Mouse (Mus musculus) brown adipose tissue, adult 24 weeks (tissue): ENCODE measurements around the gene Myrip. TPM values are rescaled to one million over a fixed set of nuclear protein-coding genes. Genes with fewer than 3 reads are reported as not detected.
"Not testable (repeated sequence)": the region's sequence is repeated elsewhere in the genome, so short reads cannot be mapped to it uniquely, and the experiment has no call there.

Source experiments
- H3K27ac ChIP-seq: fragments of 200-500 bp; replicated peaks from 2 replicates; pipeline ENCODE4 v1.5.1; 2012; ENCODE audit warnings: low read depth, mild to moderate bottlenecking, low read length
- H3K4me1 ChIP-seq: fragments of 200-500 bp; 2 replicates; pipeline ENCODE4 v1.6.1; 2012; ENCODE audit warnings: low read length, mixed read lengths; ENCODE audit not compliant: control insufficient read depth, insufficient read depth, insufficient read length
- H3K4me3 ChIP-seq: fragments of 200-500 bp; 2 replicates; pipeline ENCODE4 v1.5.1; 2012; ENCODE audit warnings: low read depth, mild to moderate bottlenecking, low read length, moderate library complexity; ENCODE audit not compliant: insufficient read depth
- polyA plus RNA-seq: library from polyadenylated mRNA; stranded (reverse); fragments of >200 nt; gene quantifications from 2 replicates; pipeline ENCODE4 v1.2.4, GENCODE M21; 2012; ENCODE audit not compliant: missing spikeins, insufficient read depth, insufficient read length

Myrip gene
- polyA plus RNA-seq, 1 experiment, result 1.1 TPM

DNA sequence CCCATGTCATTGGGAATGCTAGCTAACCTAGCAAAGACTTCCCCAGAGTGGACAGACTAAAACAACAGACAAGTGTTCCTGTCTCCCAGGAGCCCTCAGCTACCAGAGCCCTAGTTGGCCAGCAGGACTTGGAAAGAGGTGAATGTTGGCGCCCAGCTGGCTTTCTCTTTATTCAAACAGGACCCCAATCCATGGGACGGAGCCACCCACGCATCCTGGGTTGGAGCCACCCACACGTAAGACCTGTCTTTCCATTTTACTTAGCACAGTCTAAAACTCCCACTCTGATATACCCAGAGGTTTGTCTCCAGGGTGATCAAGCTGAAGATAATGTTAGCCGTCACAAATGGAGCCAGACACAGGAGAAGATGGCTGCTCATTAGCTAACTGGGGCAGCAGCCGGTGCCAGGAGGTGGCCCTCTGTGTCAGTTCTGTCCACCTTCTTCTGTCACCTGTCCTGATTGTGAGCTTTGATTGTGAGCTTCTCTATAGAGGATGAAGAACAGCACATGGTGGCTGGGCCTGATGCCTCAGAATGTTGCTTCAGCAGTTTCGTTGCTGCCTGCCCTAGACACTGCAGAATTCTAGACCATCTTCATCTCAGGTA is 95.4 kb downstream of the Myrip start:
- H3K4me1 ChIP-seq, result no peaks in the 10 kb centered on the region
- no peak overlapping the region for H3K4me3 ChIP-seq
- no peak overlapping the region for H3K27ac ChIP-seq

DNA sequence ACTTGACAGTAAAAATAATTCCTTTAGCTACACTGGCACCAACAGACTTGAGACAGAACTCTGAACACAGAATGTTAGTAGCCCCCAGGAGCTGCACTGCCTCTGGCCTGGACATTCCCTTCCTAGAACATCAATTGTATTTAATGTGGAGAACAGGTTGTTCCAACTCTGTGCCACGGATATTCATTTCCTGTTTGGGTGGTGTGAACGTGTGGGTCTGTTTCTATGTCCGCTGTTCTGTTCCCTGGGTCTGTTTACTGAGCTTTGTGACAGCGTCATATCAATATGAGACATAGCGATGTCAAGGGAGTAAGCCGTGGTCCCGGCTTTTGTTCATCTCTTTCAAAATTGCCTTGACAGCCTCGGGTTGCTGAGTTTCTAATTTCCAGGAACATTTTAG is 97.0 kb downstream of the Myrip start:
- no peak overlapping the region for H3K4me3 ChIP-seq
- H3K4me1 ChIP-seq, result no peaks in the 10 kb centered on the region
- H3K27ac ChIP-seq, result no peak overlapping the region

DNA sequence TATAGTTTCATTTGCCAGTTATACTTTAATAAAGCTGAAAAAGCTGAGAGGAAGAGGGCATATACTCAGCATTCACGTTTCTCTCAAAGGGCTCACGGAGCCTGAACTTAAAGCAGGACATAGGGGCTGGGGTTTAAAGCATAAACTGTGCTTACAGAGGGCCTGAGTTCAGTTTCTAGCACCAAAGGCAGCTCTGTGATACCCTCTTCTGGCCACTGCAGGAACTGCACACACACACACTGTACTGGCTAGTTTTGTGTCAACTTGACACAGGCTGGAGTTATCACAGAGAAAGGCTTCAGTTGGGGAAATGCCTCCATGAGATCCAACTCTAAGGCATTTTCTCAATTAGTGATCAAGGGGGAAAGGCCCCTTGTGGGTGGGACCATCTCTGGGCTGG is 98.2 kb downstream of the Myrip start:
- H3K27ac ChIP-seq, H3K4me1 ChIP-seq: not testable (repeated sequence)

DNA sequence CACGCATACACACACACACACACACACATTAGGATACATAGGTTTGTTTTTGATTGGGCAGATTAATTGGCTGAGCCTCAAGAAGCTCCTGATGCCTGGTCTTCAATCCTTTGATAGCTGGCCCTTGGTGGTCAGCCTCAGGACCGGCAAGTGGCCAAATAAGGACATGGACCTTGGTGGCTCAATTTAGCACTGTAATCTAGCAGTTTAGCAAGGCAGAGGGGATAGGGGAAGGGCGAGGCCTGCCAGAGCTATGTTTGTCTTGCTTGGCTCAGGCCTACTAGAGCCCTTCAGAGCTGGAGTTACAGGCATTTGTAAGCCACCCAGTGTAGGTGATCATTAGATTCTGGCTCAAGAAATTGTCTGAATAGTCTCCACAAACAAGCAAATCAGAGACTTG is 101.1 kb downstream of the Myrip start:
- Histone ChIP-seq H3K27ac (no peak overlapping the region), H3K4me1 (no peaks in the 10 kb centered on the region), H3K4me3 (no peak overlapping the region)

More for the DNA sequence above, 98.2 kb downstream of the Myrip start:
- not testable (repeated sequence) for H3K4me3 ChIP-seq

DNA sequence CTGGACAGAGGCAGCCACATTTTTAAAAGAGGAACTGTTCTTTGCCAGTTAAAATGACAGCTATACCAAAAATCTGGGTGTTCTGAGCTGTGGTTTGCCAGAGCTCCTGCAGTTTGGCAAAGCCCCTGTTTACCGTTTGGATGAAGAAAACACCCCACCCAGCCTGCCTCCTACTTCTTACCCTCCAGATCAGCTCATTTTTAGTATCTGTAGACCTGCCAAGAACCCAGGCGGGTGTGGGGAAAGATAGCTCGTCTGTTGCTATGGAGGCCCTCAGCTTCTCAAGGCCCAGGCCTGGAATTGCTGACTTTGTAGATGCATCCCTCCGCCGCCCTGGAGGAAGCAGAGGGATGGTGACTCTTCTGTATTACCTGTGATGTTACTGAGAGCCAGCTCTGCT is 102.3 kb downstream of the Myrip start:
- H3K27ac ChIP-seq, result no peak overlapping the region
- H3K4me3 ChIP-seq, result no peak overlapping the region
- no peaks in the 10 kb centered on the region for H3K4me1 ChIP-seq

DNA sequence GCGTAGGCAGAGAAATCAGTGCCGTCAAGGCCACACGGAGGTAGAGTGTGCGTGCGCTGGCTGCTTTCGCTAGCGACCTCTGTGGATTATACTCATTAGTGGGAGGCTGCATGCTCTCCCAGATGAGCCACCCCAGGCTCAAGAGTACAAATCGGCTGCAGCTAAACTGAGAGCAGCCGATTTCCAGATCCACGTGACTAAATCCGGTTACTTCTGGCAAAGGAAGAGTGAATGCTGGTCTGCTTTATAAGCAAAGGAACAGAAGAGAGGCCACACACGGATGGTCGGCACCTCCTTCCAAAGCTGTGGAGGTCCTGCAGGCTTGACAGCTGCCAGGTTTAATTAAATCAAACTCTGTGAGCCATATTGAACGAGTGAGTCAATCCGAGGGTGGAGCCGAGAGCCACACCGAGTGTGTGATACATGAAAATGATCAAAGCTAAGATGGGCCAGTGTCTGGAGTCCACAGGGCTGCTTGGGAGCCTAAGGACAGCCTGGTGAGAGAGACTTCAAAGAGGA is 108.4 kb downstream of the Myrip start:
- Histone ChIP-seq H3K4me1 (no peaks in the 10 kb centered on the region), H3K4me3 (no peak overlapping the region), H3K27ac (no peak overlapping the region)

DNA sequence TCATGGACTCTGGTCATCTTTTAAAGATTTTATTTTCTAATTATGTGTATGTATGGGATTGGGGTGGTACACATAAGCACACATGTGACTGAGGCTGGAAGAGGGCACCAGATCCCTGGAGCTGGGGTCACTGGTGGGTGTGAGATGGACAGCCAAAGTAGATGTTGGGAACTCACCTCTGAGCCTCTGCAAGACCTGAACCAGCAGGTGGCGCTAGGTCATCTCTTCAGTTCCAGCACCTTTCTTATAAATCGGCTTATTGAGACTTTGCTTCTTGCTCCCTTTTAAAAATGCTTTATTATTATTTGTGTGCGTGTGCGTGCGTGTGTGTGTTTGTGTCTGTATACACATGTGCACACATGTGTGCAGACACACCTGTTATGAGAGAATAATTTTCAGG is 109.1 kb downstream of the Myrip start:
- H3K4me1 ChIP-seq, result no peaks in the 10 kb centered on the region
- no peak overlapping the region for H3K4me3 ChIP-seq
- no peak overlapping the region for H3K27ac ChIP-seq

DNA sequence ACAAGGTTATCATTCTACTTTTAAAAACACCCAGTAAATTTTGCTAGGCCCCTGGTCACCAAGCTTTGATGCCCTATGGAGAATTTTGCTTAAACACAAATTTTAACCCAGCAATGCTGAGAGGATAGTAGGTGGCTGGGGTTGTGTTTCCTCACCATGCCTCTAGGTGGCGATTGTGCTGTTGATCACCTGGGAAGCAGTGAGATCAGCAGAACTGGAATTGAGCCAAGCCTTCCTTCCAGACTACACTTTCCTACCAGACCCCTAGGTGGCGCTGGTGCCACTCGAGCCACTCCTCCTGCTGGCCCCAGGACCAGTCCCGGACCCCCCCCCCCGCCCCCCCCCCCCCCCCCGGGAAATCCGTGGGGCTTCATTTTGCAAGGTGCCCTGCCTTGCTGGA is 114.2 kb downstream of the Myrip start:
- H3K27ac ChIP-seq, result no peak overlapping the region
- no peak overlapping the region for H3K4me3 ChIP-seq
- H3K4me1 ChIP-seq, result no peaks in the 10 kb centered on the region

DNA sequence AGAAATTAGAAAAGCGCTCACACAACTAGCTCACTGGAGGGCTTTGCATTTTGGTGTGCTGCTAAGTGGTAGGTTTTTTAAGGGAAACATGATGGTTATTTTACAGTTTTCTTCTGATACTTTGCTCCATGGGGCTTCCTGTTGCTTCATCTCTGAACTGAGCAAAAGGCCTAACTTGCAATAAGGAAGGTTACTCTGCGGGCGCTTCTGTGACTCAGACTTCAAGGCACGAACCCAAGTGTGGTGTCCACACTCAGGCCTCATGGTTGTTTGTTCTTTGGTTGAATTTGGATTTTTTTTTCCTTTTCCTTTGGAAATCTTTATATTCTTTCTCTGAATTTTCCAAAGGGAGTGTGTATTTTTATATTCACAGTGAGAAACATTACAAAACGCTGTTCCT is 114.8 kb downstream of the Myrip start:
- Histone ChIP-seq H3K4me1 (no peaks in the 10 kb centered on the region), H3K4me3 (no peak overlapping the region), H3K27ac (no peak overlapping the region)

DNA sequence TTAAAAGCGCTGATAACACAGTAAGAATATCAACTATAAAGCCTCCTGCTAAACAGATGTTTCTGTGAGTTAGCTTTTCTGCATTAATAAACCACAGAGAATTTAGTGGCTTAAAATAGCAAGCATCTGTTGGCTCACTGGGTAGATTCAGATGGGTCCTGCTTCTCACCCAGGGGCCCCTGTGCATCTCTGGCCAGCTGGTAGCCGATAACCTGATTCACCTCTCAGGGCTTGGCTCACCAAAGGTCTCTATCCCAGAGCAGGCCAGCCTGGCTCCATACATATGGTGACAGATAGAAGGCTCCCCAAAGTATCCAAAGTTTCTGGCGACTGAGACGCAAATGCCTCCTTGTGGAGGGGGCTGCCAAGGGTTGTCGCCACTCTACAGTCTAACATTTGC is 115.4 kb downstream of the Myrip start:
- H3K27ac ChIP-seq, result no peak overlapping the region
- no peak overlapping the region for H3K4me3 ChIP-seq
- H3K4me1 ChIP-seq, result no peaks in the 10 kb centered on the region

DNA sequence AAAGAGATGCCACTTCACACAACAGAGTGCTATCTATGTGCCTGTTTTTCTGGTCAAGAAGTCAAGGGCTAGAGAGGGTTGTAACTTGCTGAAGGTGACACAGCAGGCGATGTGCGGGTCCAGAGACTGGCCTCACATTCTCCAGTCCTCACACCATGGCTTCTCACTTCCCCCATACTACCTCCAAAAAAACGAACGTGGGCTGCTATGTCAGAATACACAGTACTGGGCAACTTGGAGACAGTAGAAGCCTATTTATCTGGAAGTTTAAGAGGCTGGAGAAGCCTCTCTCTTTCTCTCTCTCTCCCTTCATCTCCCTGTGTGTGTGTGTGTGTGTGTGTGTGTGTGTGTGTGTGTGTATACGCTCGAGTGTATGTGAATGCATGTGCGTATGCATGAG is 117.3 kb downstream of the Myrip start:
- Histone ChIP-seq H3K4me3 (no peak overlapping the region), H3K4me1 (no peaks in the 10 kb centered on the region), H3K27ac (no peak overlapping the region)

DNA sequence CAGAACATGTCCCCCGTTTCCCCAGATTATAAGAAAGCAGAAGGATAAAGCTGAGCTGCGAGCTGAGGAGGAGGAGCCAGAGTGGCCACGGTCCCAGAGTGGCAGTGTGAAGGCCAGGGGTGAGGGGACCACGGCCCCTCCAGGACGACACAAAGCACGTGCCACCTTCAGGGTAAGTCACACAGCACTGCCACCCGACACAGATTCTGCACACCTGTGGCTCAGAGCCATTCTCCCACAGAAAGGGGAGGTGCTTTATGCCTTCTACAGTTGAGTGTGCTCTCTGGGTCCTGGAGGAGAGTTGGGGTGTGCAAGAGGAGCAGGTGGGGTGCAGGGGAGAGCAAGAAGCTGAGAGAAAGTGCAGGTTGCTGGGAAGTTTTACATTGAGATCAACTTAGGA is 123.3 kb downstream of the Myrip start:
- H3K4me3 ChIP-seq, result no peak overlapping the region
- H3K4me1 ChIP-seq, result no peaks in the 10 kb centered on the region
- no peak overlapping the region for H3K27ac ChIP-seq

DNA sequence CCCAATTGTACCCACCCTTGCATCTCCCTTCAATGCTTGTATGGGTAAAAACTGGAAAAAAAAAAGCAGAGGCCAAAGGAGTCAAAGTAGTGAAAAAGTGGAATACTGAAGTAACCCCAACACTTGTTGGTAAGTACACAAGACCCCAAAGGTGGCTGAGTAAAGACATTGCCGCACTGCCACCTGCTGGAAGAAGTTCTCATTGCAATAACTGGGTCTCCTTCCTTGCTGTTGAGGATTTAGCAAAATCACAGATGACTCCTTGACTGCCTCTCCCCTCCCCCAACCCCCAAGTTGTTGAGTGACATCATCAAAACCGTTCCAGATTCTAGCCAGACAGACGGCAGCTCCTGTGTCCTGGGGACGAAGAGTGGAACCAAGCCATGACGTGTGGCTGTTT is 124.5 kb downstream of the Myrip start:
- Histone ChIP-seq H3K4me3 (no peak overlapping the region), H3K27ac (no peak overlapping the region), H3K4me1 (no peaks in the 10 kb centered on the region)

DNA sequence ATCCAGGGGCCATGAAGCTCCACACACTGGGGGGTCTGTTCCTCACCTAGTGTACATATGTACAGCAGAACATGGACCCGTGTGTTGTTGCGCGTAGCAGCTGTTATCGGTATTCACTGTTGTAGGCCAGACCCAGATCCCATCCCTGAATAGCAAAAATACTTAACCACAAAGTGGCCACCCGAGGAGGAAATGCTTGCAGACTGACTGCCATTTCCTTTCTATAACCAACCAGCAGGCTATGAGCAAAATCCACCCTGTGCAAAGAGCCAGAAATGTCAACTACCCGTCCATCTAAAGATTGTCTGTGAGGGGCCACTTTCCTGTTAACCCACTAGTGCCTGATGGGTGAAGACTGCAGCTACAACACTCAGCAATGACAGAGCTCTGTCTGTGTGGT is 126.9 kb downstream of the Myrip start:
- Histone ChIP-seq H3K4me3 (no peak overlapping the region), H3K27ac (no peak overlapping the region), H3K4me1 (no peaks in the 10 kb centered on the region)

DNA sequence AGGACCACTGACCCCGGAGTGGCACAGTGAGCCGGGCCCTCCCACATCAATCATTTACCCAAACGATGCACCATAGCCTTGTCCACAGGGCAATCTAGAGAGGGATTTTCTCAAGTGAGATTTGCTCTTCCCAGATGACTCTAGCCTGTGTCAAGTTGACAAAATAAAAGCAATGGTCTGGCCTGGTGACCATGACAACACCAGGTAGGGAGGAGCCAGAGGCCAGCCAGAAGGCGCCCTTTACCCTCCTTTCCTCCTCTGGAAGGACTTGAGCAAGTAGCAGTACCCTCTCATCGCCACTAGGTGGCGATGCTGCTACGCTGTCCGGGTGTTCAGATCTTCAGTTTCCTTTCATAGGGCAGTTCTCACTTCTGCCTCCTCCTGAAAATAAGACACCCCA is 132.4 kb downstream of the Myrip start:
- no peak overlapping the region for H3K4me3 ChIP-seq
- H3K4me1 ChIP-seq, result no peaks in the 10 kb centered on the region
- no peak overlapping the region for H3K27ac ChIP-seq

DNA sequence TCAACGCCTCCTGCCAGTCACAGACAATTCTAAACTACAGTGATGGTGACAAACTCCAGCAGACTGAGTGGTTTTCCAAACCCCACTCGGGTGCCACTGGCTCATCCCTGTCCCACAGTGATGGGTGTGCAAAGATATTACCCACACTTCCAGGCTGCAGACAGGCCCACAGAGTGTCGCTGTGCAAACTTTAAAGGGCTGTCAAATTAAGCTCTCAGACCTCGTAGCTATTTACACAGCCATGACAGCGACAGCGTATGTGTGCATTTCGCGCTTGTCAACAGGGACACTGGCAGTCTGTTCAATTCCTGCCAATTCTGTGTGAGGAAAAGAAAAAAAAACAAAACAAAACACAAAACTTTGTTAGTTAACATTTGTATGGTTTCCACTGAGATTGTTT is 134.5 kb downstream of the Myrip start:
- no peak overlapping the region for H3K4me3 ChIP-seq
- H3K4me1 ChIP-seq, result no peaks in the 10 kb centered on the region
- H3K27ac ChIP-seq, result no peak overlapping the region

DNA sequence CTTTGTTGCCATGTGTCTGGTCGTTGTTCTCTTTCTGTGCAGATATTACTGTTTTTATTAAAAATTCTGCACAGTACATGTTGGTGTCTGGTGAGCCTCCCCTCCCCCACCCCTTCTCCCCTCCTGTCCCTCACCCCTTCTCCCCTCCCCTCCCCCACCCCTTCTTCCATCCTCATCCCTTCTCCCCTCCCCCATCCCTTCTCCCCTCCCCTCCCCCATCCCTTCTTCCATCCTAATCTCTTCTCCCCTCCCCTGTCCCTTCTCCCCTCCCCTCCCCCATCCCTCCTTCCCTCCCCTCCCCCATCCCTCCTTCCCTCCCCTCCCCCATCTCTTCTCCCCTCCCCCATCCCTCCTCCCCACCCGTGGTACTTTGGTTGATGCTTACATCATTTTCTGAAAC is 135.5 kb downstream of the Myrip start:
- no peak overlapping the region for H3K27ac ChIP-seq
- no peak overlapping the region for H3K4me3 ChIP-seq
- no peaks in the 10 kb centered on the region for H3K4me1 ChIP-seq
